Mouse (Mus musculus): ENCODE data around the gene Stk39. TPM values are rescaled to one million over a fixed set of nuclear protein-coding genes. Genes with fewer than 3 reads are reported as not detected.

Gene Stk39
- total and polyA plus RNA-seq, 2 experiments, result 0.54 to 1.7 TPM

GRCm38 (mm10) chr2:68485141-68485540 lies 13.1 kb upstream of the Stk39 start:
- Histone ChIP-seq H3K4me1 (ENCODE audit: control insufficient read depth, insufficient read depth, low read length) (no peaks in the 10 kb centered on the region), H3K36me3 (ENCODE audit: control insufficient read depth, insufficient read depth, low read length) (no peaks in the 10 kb centered on the region), H3K27ac (replicated peaks; ENCODE audit: insufficient read depth, low read depth, low read length) (no peak overlapping the region), H3K9ac (ENCODE audit: low read depth, low read length) (no peak overlapping the region), H3K4me3 (ENCODE audit: insufficient read depth, low read depth, low read length) (no peak overlapping the region), H3K27me3 (ENCODE audit: control insufficient read depth, insufficient read depth, low read length) (no peaks in the 10 kb centered on the region), H3K79me2 (ENCODE audit: control insufficient read depth, insufficient read depth, low read length) (no peaks in the 10 kb centered on the region)
- no peak for TF ChIP-seq POLR2A (IDR thresholded peaks at IDR 0.05; ENCODE audit: extremely low read depth, insufficient read depth, low read length)
- no peak for TF ChIP-seq CTCF (IDR thresholded peaks at IDR 0.05; ENCODE audit: low read depth, low read length)
- 58% methylated on average over 4 of the region's 4 CpGs for WGBS
- DNase-seq (ENCODE audit: extremely low read depth, low read depth, low spot score), result no peak

- Histone ChIP-seq H3K36me3 (ENCODE audit: control insufficient read depth, insufficient read depth, low read length) (no peaks in the 10 kb centered on the region), H3K4me1 (ENCODE audit: control insufficient read depth, insufficient read depth, low read length) (no peaks in the 10 kb centered on the region), H3K27me3 (ENCODE audit: control insufficient read depth, insufficient read depth, low read length) (no peaks in the 10 kb centered on the region), H3K4me3 (ENCODE audit: insufficient read depth, low read depth, low read length) (no peak overlapping the region), H3K9ac (ENCODE audit: low read depth, low read length) (no peak overlapping the region), H3K79me2 (ENCODE audit: control insufficient read depth, insufficient read depth, low read length) (no peaks in the 10 kb centered on the region), H3K27ac (replicated peaks; ENCODE audit: insufficient read depth, low read depth, low read length) (no peak overlapping the region)
- TF ChIP-seq CTCF (IDR thresholded peaks at IDR 0.05; ENCODE audit: low read depth, low read length), result no peak
- no peak for TF ChIP-seq POLR2A (IDR thresholded peaks at IDR 0.05; ENCODE audit: extremely low read depth, insufficient read depth, low read length)
- no peak for DNase-seq (ENCODE audit: extremely low read depth, low read depth, low spot score)
- WGBS, result 97% methylated on average over 5 of the region's 5 CpGs
These were observed 10.8 kb upstream of the Stk39 start for GRCm38 (mm10) chr2:68482896-68483295.

- no peaks in the 10 kb centered on the region for H3K27me3 ChIP-seq (ENCODE audit: control insufficient read depth, insufficient read depth, low read length)
- H3K79me2 ChIP-seq (ENCODE audit: control insufficient read depth, insufficient read depth, low read length), result no peaks in the 10 kb centered on the region
- WGBS, result 93% methylated on average over 10 of the region's 10 CpGs
- no peaks in the 10 kb centered on the region for H3K36me3 ChIP-seq (ENCODE audit: control insufficient read depth, insufficient read depth, low read length)
- no peak overlapping the region for H3K27ac ChIP-seq (replicated peaks; ENCODE audit: insufficient read depth, low read depth, low read length)
- TF ChIP-seq POLR2A (IDR thresholded peaks at IDR 0.05; ENCODE audit: extremely low read depth, insufficient read depth, low read length), result no peak
- no peak for TF ChIP-seq CTCF (IDR thresholded peaks at IDR 0.05; ENCODE audit: low read depth, low read length)
- H3K9ac ChIP-seq (ENCODE audit: low read depth, low read length), result no peak overlapping the region
- no peak overlapping the region for H3K4me3 ChIP-seq (ENCODE audit: insufficient read depth, low read depth, low read length)
- no peaks in the 10 kb centered on the region for H3K4me1 ChIP-seq (ENCODE audit: control insufficient read depth, insufficient read depth, low read length)
- no peak for DNase-seq (ENCODE audit: extremely low read depth, low read depth, low spot score)
These were observed 7.8 kb upstream of the Stk39 start for GRCm38 (mm10) chr2:68479823-68480222.

- no peaks in the 10 kb centered on the region for H3K36me3 ChIP-seq (ENCODE audit: control insufficient read depth, insufficient read depth, low read length)
- no peak for TF ChIP-seq CTCF (IDR thresholded peaks at IDR 0.05; ENCODE audit: low read depth, low read length)
- TF ChIP-seq POLR2A (IDR thresholded peaks at IDR 0.05; ENCODE audit: extremely low read depth, insufficient read depth, low read length), result no peak
- H3K4me3 ChIP-seq (ENCODE audit: insufficient read depth, low read depth, low read length), result no peak overlapping the region
- 59% methylated on average over 4 of the region's 4 CpGs for WGBS
- H3K4me1 ChIP-seq (ENCODE audit: control insufficient read depth, insufficient read depth, low read length), result peaks cover 2% of the 10 kb centered on the region; the same call in 1 of the 2 replicates
- H3K27me3 ChIP-seq (ENCODE audit: control insufficient read depth, insufficient read depth, low read length), result no peaks in the 10 kb centered on the region
- no peak overlapping the region for H3K9ac ChIP-seq (ENCODE audit: low read depth, low read length)
- H3K79me2 ChIP-seq (ENCODE audit: control insufficient read depth, insufficient read depth, low read length), result no peaks in the 10 kb centered on the region
- H3K27ac ChIP-seq (replicated peaks; ENCODE audit: insufficient read depth, low read depth, low read length), result no peak overlapping the region
- no peak for DNase-seq (ENCODE audit: extremely low read depth, low read depth, low spot score)
These were observed 853 bp upstream of the Stk39 start for GRCm38 (mm10) chr2:68472921-68473320.

- H3K27ac ChIP-seq (replicated peaks; ENCODE audit: insufficient read depth, low read depth, low read length), result no peak overlapping the region
- no peaks in the 10 kb centered on the region for H3K27me3 ChIP-seq (ENCODE audit: control insufficient read depth, insufficient read depth, low read length)
- H3K79me2 ChIP-seq (ENCODE audit: control insufficient read depth, insufficient read depth, low read length), result no peaks in the 10 kb centered on the region
- whole genome bisulfite sequencing, result 13% methylated on average over 5 of the region's 5 CpGs
- no peak for TF ChIP-seq POLR2A (IDR thresholded peaks at IDR 0.05; ENCODE audit: extremely low read depth, insufficient read depth, low read length)
- peak overlapping the region; percentile 89; the same call in 1 of the 2 replicates for H3K4me3 ChIP-seq (ENCODE audit: insufficient read depth, low read depth, low read length)
- no peaks in the 10 kb centered on the region for H3K36me3 ChIP-seq (ENCODE audit: control insufficient read depth, insufficient read depth, low read length)
- DNase-seq (ENCODE audit: extremely low read depth, low read depth, low spot score), result no peak
- H3K4me1 ChIP-seq (ENCODE audit: control insufficient read depth, insufficient read depth, low read length), result peaks cover 2% of the 10 kb centered on the region; the same call in 1 of the 2 replicates
- no peak overlapping the region; the same call in 1 of the 2 replicates for H3K9ac ChIP-seq (ENCODE audit: low read depth, low read length)
These were observed 463 bp upstream of the Stk39 start for GRCm38 (mm10) chr2:68472551-68472910.

GRCm38 (mm10) chr2:68470891-68471758 lies 943 bp downstream of the Stk39 start:
- no peak for TF ChIP-seq CTCF (IDR thresholded peaks at IDR 0.05; ENCODE audit: low read depth, low read length)
- TF ChIP-seq POLR2A (IDR thresholded peaks at IDR 0.05; ENCODE audit: extremely low read depth, insufficient read depth, low read length), result no peak
- peak overlapping the region; percentile 80 for H3K9ac ChIP-seq (ENCODE audit: low read depth, low read length)
- peak overlapping the region; percentile 89 for H3K4me3 ChIP-seq (ENCODE audit: insufficient read depth, low read depth, low read length)
- DNase-seq (ENCODE audit: extremely low read depth, low read depth, low spot score), result peak; percentile 10
- H3K27me3 ChIP-seq (ENCODE audit: control insufficient read depth, insufficient read depth, low read length), result no peaks in the 10 kb centered on the region
- peaks cover 2% of the 10 kb centered on the region; the same call in 1 of the 2 replicates for H3K4me1 ChIP-seq (ENCODE audit: control insufficient read depth, insufficient read depth, low read length)
- no peaks in the 10 kb centered on the region for H3K36me3 ChIP-seq (ENCODE audit: control insufficient read depth, insufficient read depth, low read length)
- WGBS, result under 1% methylated on average over 86 of the region's 87 CpGs
- no peaks in the 10 kb centered on the region for H3K79me2 ChIP-seq (ENCODE audit: control insufficient read depth, insufficient read depth, low read length)
- H3K27ac ChIP-seq (replicated peaks; ENCODE audit: insufficient read depth, low read depth, low read length), result no peak overlapping the region; the same call in 1 of the 2 replicates
